Mouse (Mus musculus) neural tube, embryonic 13.5 days (tissue): Measurements from ENCODE around the gene Atg2b. TPM values are rescaled to one million over a fixed set of nuclear protein-coding genes. Genes with fewer than 3 reads are reported as not detected.

Source experiments
- ATAC-seq: fragments of 200-750 bp; cut with Nextera tagmentation; 2 replicates; pipeline ENCODE4 v1.8.0; 2017; ENCODE audit warnings: low read depth, mild to moderate bottlenecking, moderate TSS enrichment, moderate library complexity
- H3K27ac ChIP-seq: fragments of 300-500 bp; sonication (generic); replicated peaks from 2 replicates; pipeline ENCODE4 v1.5.1; 2015; ENCODE audit warnings: moderate library complexity, mild to moderate bottlenecking, inconsistent platforms
- H3K27me3 ChIP-seq: fragments of 300-500 bp; sonication (generic); 2 replicates; pipeline ENCODE4 v1.6.1; 2015; ENCODE audit warnings: mild to moderate bottlenecking, inconsistent platforms
- H3K36me3 ChIP-seq: fragments of 300-500 bp; sonication (generic); 2 replicates; pipeline ENCODE4 v1.6.1; 2015; ENCODE audit warnings: mild to moderate bottlenecking, inconsistent platforms
- H3K4me1 ChIP-seq: fragments of 300-500 bp; sonication (generic); replicated peaks from 2 replicates; pipeline ENCODE4 v1.6.1; 2015; ENCODE audit warnings: inconsistent platforms
- H3K4me2 ChIP-seq: fragments of 300-500 bp; sonication (generic); 2 replicates; pipeline ENCODE4 v1.6.1; 2015; ENCODE audit warnings: inconsistent platforms, mild to moderate bottlenecking, moderate library complexity
- H3K4me3 ChIP-seq: fragments of 300-500 bp; sonication (generic); 2 replicates; pipeline ENCODE4 v1.5.1; 2015; ENCODE audit warnings: mild to moderate bottlenecking, inconsistent platforms
- H3K9ac ChIP-seq: fragments of 300-500 bp; sonication (generic); 2 replicates; pipeline ENCODE4 v1.6.1; 2015; ENCODE audit warnings: moderate library complexity, mild to moderate bottlenecking, inconsistent platforms
- H3K9me3 ChIP-seq: fragments of 300-500 bp; sonication (generic); 2 replicates; pipeline ENCODE4 v1.6.1; 2016; ENCODE audit warnings: inconsistent platforms
- WGBS: fragments of 180-500 bp; shearing (Covaris S2); methylation state at CpG from one replicate; pipeline ENCODE4 v1.1.7; 2015; 5-methylcytosine and 5-hydroxymethylcytosine counted together
- polyA plus RNA-seq: library from polyadenylated mRNA; unstranded; fragments of >200 nt; fragmentation: Nextera tagmentation; extraction: Ambion mirVana; gene quantifications from 2 replicates; pipeline ENCODE4 v1.2.1, GENCODE M21; 2015

Gene Atg2b
- polyA plus RNA-seq, 1 experiment from 2014 or later, result 13.9 TPM

- H3K27me3 ChIP-seq, result no peaks in the 10 kb centered on the region
- H3K9ac ChIP-seq, result no peak overlapping the region
- WGBS, result 59% methylated on average over 9 of the region's 9 CpGs
- H3K4me3 ChIP-seq, result no peak overlapping the region
- H3K36me3 ChIP-seq, result no peaks in the 10 kb centered on the region
- no peak overlapping the region for H3K4me2 ChIP-seq
- ATAC-seq, result no peak
- no peaks in the 10 kb centered on the region for H3K9me3 ChIP-seq
- H3K27ac ChIP-seq, result no peak overlapping the region
- H3K4me1 ChIP-seq, result peaks cover 19% of the 10 kb centered on the region
Measured at GRCm38 (mm10) chr12:105582486-105582885, 102.5 kb downstream of the Atg2b start.

DNA sequence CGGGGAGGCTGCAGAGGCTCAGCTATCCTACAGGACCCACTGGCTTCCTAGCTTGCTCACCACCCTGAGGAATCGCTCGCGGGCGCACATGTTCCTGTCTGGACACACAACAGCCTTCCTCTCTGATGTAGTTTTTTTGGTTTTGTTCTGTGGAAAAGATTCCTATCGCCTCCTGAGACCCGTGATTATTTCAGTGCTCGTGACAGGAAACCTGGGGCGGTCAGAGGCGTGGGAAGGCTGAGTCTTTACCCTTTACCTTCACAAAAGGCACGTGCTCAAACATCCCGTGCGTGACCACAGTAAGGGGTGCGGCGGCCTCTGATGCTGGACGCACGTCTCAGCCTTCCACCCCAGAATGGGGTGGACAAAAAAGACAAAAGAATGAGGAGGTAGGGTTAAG is 104.5 kb downstream of the Atg2b start:
- ATAC-seq, result no peak
- Histone ChIP-seq H3K27ac (no peak overlapping the region), H3K9ac (no peak overlapping the region), H3K36me3 (no peaks in the 10 kb centered on the region), H3K4me3 (no peak overlapping the region), H3K27me3 (no peaks in the 10 kb centered on the region), H3K4me2 (no peak overlapping the region), H3K4me1 (peaks cover 19% of the 10 kb centered on the region), H3K9me3 (no peaks in the 10 kb centered on the region)
- 79% methylated on average over 17 of the region's 17 CpGs for WGBS

GRCm38 (mm10) chr12:105574356-105574755 is 110.7 kb downstream of the Atg2b start:
- H3K27me3 ChIP-seq, result no peaks in the 10 kb centered on the region
- 94% methylated on average over 4 of the region's 4 CpGs for WGBS
- no peak overlapping the region for H3K4me2 ChIP-seq
- H3K4me3 ChIP-seq, result no peak overlapping the region
- no peak overlapping the region for H3K27ac ChIP-seq
- no peaks in the 10 kb centered on the region for H3K36me3 ChIP-seq
- no peaks in the 10 kb centered on the region for H3K4me1 ChIP-seq
- ATAC-seq, result no peak
- no peaks in the 10 kb centered on the region for H3K9me3 ChIP-seq
- H3K9ac ChIP-seq, result no peak overlapping the region

DNA sequence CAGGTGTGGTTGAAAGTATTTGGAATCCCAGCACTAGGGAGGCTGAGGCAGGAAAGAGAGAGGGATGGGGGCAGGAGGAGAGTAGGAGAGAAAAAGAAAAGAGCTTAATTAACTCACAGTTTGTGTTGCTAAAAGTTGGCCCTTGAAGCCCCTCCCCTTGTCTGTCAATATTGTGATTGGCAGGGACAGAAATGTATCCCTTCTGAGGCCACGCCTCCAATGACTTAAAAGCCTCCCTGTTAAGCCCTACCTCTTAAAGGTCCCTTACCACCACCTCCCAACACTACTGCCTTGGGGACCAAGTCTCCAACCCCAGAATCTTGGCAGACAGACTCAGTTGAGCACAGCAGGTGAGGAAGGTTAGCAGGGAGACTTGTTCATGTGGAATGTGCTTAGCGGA is 112.4 kb downstream of the Atg2b start:
- H3K36me3 ChIP-seq, result no peaks in the 10 kb centered on the region
- H3K27me3 ChIP-seq, result no peaks in the 10 kb centered on the region
- WGBS, result 85% methylated on average over 2 of the region's 2 CpGs
- H3K9ac ChIP-seq, result no peak overlapping the region
- H3K27ac ChIP-seq, result no peak overlapping the region
- ATAC-seq, result no peak
- no peaks in the 10 kb centered on the region for H3K9me3 ChIP-seq
- no peaks in the 10 kb centered on the region for H3K4me1 ChIP-seq
- H3K4me2 ChIP-seq, result no peak overlapping the region
- no peak overlapping the region for H3K4me3 ChIP-seq

GRCm38 (mm10) chr12:105571867-105572266 is 113.1 kb downstream of the Atg2b start:
- Histone ChIP-seq H3K27me3 (no peaks in the 10 kb centered on the region), H3K36me3 (no peaks in the 10 kb centered on the region), H3K4me1 (no peaks in the 10 kb centered on the region), H3K9me3 (peaks cover 6% of the 10 kb centered on the region; the same call in 1 of the 2 replicates), H3K9ac (no peak overlapping the region), H3K4me2 (no peak overlapping the region), H3K4me3 (no peak overlapping the region), H3K27ac (no peak overlapping the region)
- 67% methylated on average over 3 of the region's 3 CpGs for WGBS
- no peak for ATAC-seq

Other genes with a start within 250 kb of the Atg2b start
- gene D430019H16Rik, start 231.4 kb downstream of the Atg2b start, polyA plus RNA-seq, result 10.5 and 11.8 TPM in 2 replicates
- 4.5 and 5.2 TPM in 2 replicates for gene Bdkrb2, start 122.0 kb downstream of the Atg2b start, polyA plus RNA-seq
- gene Bdkrb1, start 82.1 kb downstream of the Atg2b start, polyA plus RNA-seq, result not detected in 2 replicates
- 33.3 and 33.4 TPM in 2 replicates for gene Gskip, start 382 bp downstream of the Atg2b start, polyA plus RNA-seq
- gene Ak7, start 20.8 kb upstream of the Atg2b start, polyA plus RNA-seq, result 1.1 and 1.3 TPM in 2 replicates
- gene Papola, start 99.5 kb upstream of the Atg2b start, polyA plus RNA-seq, result 183 and 212 TPM in 2 replicates